Mouse (Mus musculus): ENCODE measurements around the gene Cpsf4.

GRCm38 (mm10) chr5:145126580-145126979 is 40.4 kb upstream of the Cpsf4 start:
- TF ChIP-seq CTCF (IDR thresholded peaks at IDR 0.05; ENCODE audit: extremely low read depth, insufficient read length, insufficient replicate concordance, low read depth, low read length) (no peak), POLR2A (IDR thresholded peaks at IDR 0.05; ENCODE audit: low read depth, low read length) (no peak)
